Mouse (Mus musculus): ENCODE results near the gene Prpf39. TPM values are rescaled to one million over a fixed set of nuclear protein-coding genes. Genes with fewer than 3 reads are reported as not detected.

Gene Prpf39
- polyA plus RNA-seq, 1 experiment = 2.2 TPM

GRCm38 (mm10) chr12:65074651-65075050, 38.5 kb downstream of the Prpf39 start:
- WGBS = 20% methylated on average over 7 of the region's 7 CpGs
- no peak overlapping the region for H3K27ac ChIP-seq (ENCODE audit: insufficient read depth, low read depth, low read length)

DNA sequence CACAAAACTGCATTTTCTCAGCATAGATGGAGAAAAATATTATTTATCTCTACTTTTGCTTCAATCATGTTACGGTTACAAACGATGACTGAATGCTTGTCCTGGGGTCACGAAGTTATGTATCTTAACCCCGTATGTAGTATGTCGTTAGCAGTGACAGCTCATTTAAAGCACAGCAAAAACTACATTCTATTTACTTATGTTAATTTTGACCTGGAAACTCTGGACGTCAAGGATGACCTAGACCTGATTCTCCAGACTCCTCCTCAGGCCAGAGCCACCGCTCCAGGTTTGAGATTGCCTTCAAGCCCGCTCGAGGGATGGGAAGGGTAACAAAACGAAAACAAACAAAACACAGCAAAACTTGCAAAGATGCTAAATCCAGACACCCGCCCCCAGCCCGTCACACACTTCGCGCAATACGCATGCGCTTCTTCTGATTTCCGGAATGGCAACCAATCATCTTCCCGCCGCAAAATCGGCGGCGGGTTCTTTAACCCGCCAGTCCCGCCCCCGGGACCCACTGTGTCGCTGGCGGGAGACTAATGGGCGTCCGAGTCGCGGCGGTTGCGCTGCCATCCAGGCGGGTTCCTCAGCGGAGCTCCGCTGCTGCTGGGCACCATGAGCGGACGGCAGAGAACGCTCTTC, 39.1 kb downstream of the Prpf39 start, which contains the start of gene Fancm:
TSS of gene Fancm (plus strand) at position 519 of the 648 bp plus-strand sequence.
- Histone ChIP-seq H3K36me3 (ENCODE audit: control insufficient read depth, insufficient read depth, low read length) (no peaks in the 10 kb centered on the region), H3K27ac (ENCODE audit: insufficient read depth, low read depth, low read length) (no peak within 1 kb of the TSS), H3K4me3 (ENCODE audit: low read depth, low read length) (peak within 1 kb of the TSS; percentile 96), H3K4me1 (ENCODE audit: control insufficient read depth, insufficient read depth, insufficient read length, low read length) (peaks cover 3% of the 10 kb centered on the region; the same call in 1 of the 2 replicates), H3K27me3 (ENCODE audit: control insufficient read depth, insufficient read depth, low read length) (no peaks in the 10 kb centered on the region)
- peak; percentile 51 for TF ChIP-seq POLR2A (IDR thresholded peaks at IDR 0.05; ENCODE audit: low read depth, low read length)
- no peak; the same call in 1 of the 2 replicates for TF ChIP-seq CTCF (IDR thresholded peaks at IDR 0.05; ENCODE audit: extremely low read depth, insufficient read length, insufficient replicate concordance, low read depth, low read length)
- WGBS = 2% methylated on average over 39 of the region's 39 CpGs

More at GRCm38 (mm10) chr12:65074651-65075050, 38.5 kb downstream of the Prpf39 start:
- peaks cover 3% of the 10 kb centered on the region; the same call in 1 of the 2 replicates for H3K4me1 ChIP-seq (ENCODE audit: control insufficient read depth, insufficient read depth, insufficient read length, low read length)
- no peaks in the 10 kb centered on the region for H3K27me3 ChIP-seq (ENCODE audit: control insufficient read depth, insufficient read depth, low read length)
- no peaks in the 10 kb centered on the region for H3K36me3 ChIP-seq (ENCODE audit: control insufficient read depth, insufficient read depth, low read length)
- TF ChIP-seq POLR2A (IDR thresholded peaks at IDR 0.05; ENCODE audit: low read depth, low read length) = no peak
- no peak for TF ChIP-seq CTCF (IDR thresholded peaks at IDR 0.05; ENCODE audit: extremely low read depth, insufficient read length, insufficient replicate concordance, low read depth, low read length)
- H3K4me3 ChIP-seq (ENCODE audit: low read depth, low read length) = no peak overlapping the region

GRCm38 (mm10) chr12:65075733-65076310, 39.7 kb downstream of the Prpf39 start:
- under 1% methylated on average over 41 of the region's 41 CpGs for WGBS

DNA sequence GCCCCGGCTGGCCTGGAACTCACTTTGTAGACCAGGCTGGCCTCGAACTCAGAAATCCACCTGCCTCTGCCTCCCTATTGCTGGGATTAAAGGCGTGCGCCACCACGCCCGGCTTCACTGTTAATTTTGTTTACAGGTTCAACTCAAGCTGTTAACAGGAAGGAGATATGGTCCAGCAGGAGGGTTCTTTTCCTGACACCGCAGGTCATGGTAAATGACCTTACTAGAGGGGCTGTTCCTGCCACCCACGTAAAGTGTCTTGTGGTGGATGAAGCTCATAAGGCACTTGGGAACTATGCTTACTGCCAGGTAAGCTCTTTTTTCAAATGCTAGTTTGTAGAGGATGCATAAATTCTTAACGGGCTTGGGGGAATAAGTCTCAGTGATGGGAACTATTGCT, 40.8 kb downstream of the Prpf39 start:
- WGBS = 71% methylated on average over 9 of the region's 9 CpGs
- TF ChIP-seq CTCF (IDR thresholded peaks at IDR 0.05; ENCODE audit: extremely low read depth, insufficient read length, insufficient replicate concordance, low read depth, low read length) = no peak
- TF ChIP-seq POLR2A (IDR thresholded peaks at IDR 0.05; ENCODE audit: low read depth, low read length) = no peak
- Histone ChIP-seq H3K4me3 (ENCODE audit: low read depth, low read length) (no peak overlapping the region), H3K27ac (ENCODE audit: insufficient read depth, low read depth, low read length) (no peak overlapping the region), H3K4me1 (ENCODE audit: control insufficient read depth, insufficient read depth, insufficient read length, low read length) (peaks cover 3% of the 10 kb centered on the region; the same call in 1 of the 2 replicates), H3K27me3 (ENCODE audit: control insufficient read depth, insufficient read depth, low read length) (no peaks in the 10 kb centered on the region), H3K36me3 (ENCODE audit: control insufficient read depth, insufficient read depth, low read length) (no peaks in the 10 kb centered on the region)

More at GRCm38 (mm10) chr12:65075733-65076310, 39.7 kb downstream of the Prpf39 start:
- Histone ChIP-seq H3K4me3 (ENCODE audit: low read depth, low read length) (peak overlapping the region; percentile 96), H3K36me3 (ENCODE audit: control insufficient read depth, insufficient read depth, low read length) (no peaks in the 10 kb centered on the region), H3K4me1 (ENCODE audit: control insufficient read depth, insufficient read depth, insufficient read length, low read length) (peaks cover 3% of the 10 kb centered on the region; the same call in 1 of the 2 replicates), H3K27me3 (ENCODE audit: control insufficient read depth, insufficient read depth, low read length) (no peaks in the 10 kb centered on the region), H3K27ac (ENCODE audit: insufficient read depth, low read depth, low read length) (no peak overlapping the region)
- TF ChIP-seq POLR2A (IDR thresholded peaks at IDR 0.05; ENCODE audit: low read depth, low read length) (no peak), CTCF (IDR thresholded peaks at IDR 0.05; ENCODE audit: extremely low read depth, insufficient read length, insufficient replicate concordance, low read depth, low read length) (no peak)

- peaks cover 7% of the 10 kb centered on the region; the same call in 1 of the 2 replicates for H3K36me3 ChIP-seq (ENCODE audit: control insufficient read depth, insufficient read depth, low read length)
- TF ChIP-seq POLR2A (IDR thresholded peaks at IDR 0.05; ENCODE audit: low read depth, low read length) = no peak
- no peak for TF ChIP-seq CTCF (IDR thresholded peaks at IDR 0.05; ENCODE audit: extremely low read depth, insufficient read length, insufficient replicate concordance, low read depth, low read length)
- H3K27me3 ChIP-seq (ENCODE audit: control insufficient read depth, insufficient read depth, low read length) = no peaks in the 10 kb centered on the region
- no peak overlapping the region for H3K27ac ChIP-seq (ENCODE audit: insufficient read depth, low read depth, low read length)
- H3K4me1 ChIP-seq (ENCODE audit: control insufficient read depth, insufficient read depth, insufficient read length, low read length) = no peaks in the 10 kb centered on the region
- 96% methylated on average over 1 of the region's 1 CpGs for WGBS
- no peak overlapping the region for H3K4me3 ChIP-seq (ENCODE audit: low read depth, low read length)
Observed at GRCm38 (mm10) chr12:65108746-65109145, 72.6 kb downstream of the Prpf39 start.

DNA sequence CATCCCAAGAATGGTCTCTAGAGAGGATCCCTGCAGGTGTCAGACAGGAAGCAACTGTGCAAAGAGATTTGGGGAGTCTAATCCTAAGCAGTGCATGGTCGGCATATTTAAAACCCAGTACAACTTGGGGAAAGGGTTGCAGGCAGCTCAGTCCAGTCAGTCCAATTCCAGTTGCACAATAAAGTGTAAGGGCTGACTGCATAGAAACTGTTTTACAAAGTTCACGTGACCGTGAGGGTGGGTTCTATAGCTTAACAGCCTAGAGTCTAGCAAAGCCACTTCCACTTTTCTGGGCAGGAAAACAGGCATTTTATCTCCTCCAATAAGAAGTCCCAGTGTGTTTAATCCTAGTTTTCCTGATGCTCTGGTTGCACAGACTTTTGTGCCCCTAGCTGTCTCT, 75.4 kb downstream of the Prpf39 start:
- peaks cover 2% of the 10 kb centered on the region; the same call in 1 of the 2 replicates for H3K36me3 ChIP-seq (ENCODE audit: control insufficient read depth, insufficient read depth, low read length)
- no peaks in the 10 kb centered on the region for H3K4me1 ChIP-seq (ENCODE audit: control insufficient read depth, insufficient read depth, insufficient read length, low read length)
- 90% methylated on average over 3 of the region's 3 CpGs for WGBS
- no peak for TF ChIP-seq CTCF (IDR thresholded peaks at IDR 0.05; ENCODE audit: extremely low read depth, insufficient read length, insufficient replicate concordance, low read depth, low read length)
- no peaks in the 10 kb centered on the region for H3K27me3 ChIP-seq (ENCODE audit: control insufficient read depth, insufficient read depth, low read length)
- no peak overlapping the region for H3K27ac ChIP-seq (ENCODE audit: insufficient read depth, low read depth, low read length)
- no peak overlapping the region for H3K4me3 ChIP-seq (ENCODE audit: low read depth, low read length)

DNA sequence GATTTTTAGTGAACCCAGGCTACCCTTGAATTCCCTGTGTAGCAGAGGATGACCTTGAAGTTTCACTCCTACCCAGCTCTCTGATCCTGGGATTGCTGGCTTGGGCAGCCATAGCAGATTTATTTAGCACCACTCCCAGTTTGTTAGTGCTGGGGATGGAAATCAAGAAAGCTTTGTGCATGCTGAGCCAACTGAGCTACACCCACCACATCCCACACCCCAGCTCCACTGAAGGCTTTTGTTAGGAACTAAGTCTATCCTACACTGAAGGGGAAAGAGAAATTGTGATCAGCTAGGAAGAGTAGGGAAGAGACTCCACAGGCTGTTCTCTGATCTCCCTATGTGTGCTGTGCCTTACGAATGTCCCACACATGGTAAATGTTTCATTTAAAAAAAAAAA, 76.7 kb downstream of the Prpf39 start:
- Histone ChIP-seq H3K27ac (ENCODE audit: insufficient read depth, low read depth, low read length) (no peak overlapping the region), H3K36me3 (ENCODE audit: control insufficient read depth, insufficient read depth, low read length) (peaks cover 3% of the 10 kb centered on the region; the same call in 1 of the 2 replicates), H3K27me3 (ENCODE audit: control insufficient read depth, insufficient read depth, low read length) (no peaks in the 10 kb centered on the region), H3K4me1 (ENCODE audit: control insufficient read depth, insufficient read depth, insufficient read length, low read length) (no peaks in the 10 kb centered on the region), H3K4me3 (ENCODE audit: low read depth, low read length) (no peak overlapping the region)
- WGBS = 95% methylated on average over 1 of the region's 1 CpGs
- no peak for TF ChIP-seq POLR2A (IDR thresholded peaks at IDR 0.05; ENCODE audit: low read depth, low read length)

Other genes with a start within 250 kb of the Prpf39 start
- 0.18 and 0.34 TPM in 2 replicates for gene Gm527, start 118.4 kb upstream of the Prpf39 start, polyA plus RNA-seq (2012; rRNA removed)
- 0.27 and 0.62 TPM in 2 replicates for gene Klhl28, start 70.8 kb upstream of the Prpf39 start, polyA plus RNA-seq (2012; rRNA removed)
- gene Togaram1, start 70.5 kb upstream of the Prpf39 start, polyA plus RNA-seq (2012; rRNA removed) = 0.79 and 1.1 TPM in 2 replicates
- 0.79 and 4.3 TPM in 2 replicates for gene Fkbp3, start 37.7 kb downstream of the Prpf39 start, polyA plus RNA-seq (2012; rRNA removed)
- 0.80 and 0.94 TPM in 2 replicates for gene Fancm, start 39.3 kb downstream of the Prpf39 start, polyA plus RNA-seq (2012; rRNA removed)
- gene Mis18bp1, start 136.3 kb downstream of the Prpf39 start, polyA plus RNA-seq (2012; rRNA removed) = 0.04 and 0.22 TPM in 2 replicates
- not detected in 2 replicates for gene Wdr20rt, start 189.2 kb downstream of the Prpf39 start, polyA plus RNA-seq (2012; rRNA removed)